Mouse (Mus musculus) testis, postnatal 10 days (tissue): ENCODE data around the gene Dnm3.

ENCODE experiments used
- DNase-seq: peaks from one replicate; pipeline ENCODE4 v3.0.0; 2021; ENCODE audit warnings: low spot score

The Dnm3 gene

GRCm38 (mm10) chr1:161990684-161991578, 486.9 kb downstream of the Dnm3 start:
- DNase-seq: no peak

- DNase-seq: no peak
Observed at GRCm38 (mm10) chr1:161983979-161984566, 493.8 kb downstream of the Dnm3 start.

GRCm38 (mm10) chr1:161983451-161983850, 494.4 kb downstream of the Dnm3 start:
- no peak for DNase-seq

GRCm38 (mm10) chr1:161980626-161981298, 497.1 kb downstream of the Dnm3 start:
- DNase-seq: no peak

- no peak for DNase-seq
Observed at GRCm38 (mm10) chr1:161980046-161980445, 497.8 kb downstream of the Dnm3 start.

- no peak for DNase-seq
Observed at GRCm38 (mm10) chr1:161979536-161979935, 498.3 kb downstream of the Dnm3 start, which contains the start of gene 4930558K02Rik. TSS of gene 4930558K02Rik (minus strand) at chr1:161979636.

- no peak for DNase-seq
Observed at GRCm38 (mm10) chr1:161978173-161978700, 499.6 kb downstream of the Dnm3 start.

GRCm38 (mm10) chr1:161977331-161977730, 500.5 kb downstream of the Dnm3 start:
- no peak for DNase-seq

- peak; percentile 78 for DNase-seq
Observed at GRCm38 (mm10) chr1:161976255-161977182, 501.3 kb downstream of the Dnm3 start.

GRCm38 (mm10) chr1:161972233-161972632, 505.6 kb downstream of the Dnm3 start:
- no peak for DNase-seq

GRCm38 (mm10) chr1:161970874-161971273, 507.0 kb downstream of the Dnm3 start:
- no peak for DNase-seq

- peak; percentile 92 for DNase-seq
Observed at GRCm38 (mm10) chr1:161968589-161969407, 509.0 kb downstream of the Dnm3 start, which contains the start of gene Pigc. TSS of gene Pigc (plus strand) at chr1:161969186.

GRCm38 (mm10) chr1:161967936-161968335, 509.9 kb downstream of the Dnm3 start:
- no peak for DNase-seq

GRCm38 (mm10) chr1:161962465-161963377, 515.1 kb downstream of the Dnm3 start:
- no peak for DNase-seq

GRCm38 (mm10) chr1:161957964-161958950, 519.6 kb downstream of the Dnm3 start:
- no peak for DNase-seq

GRCm38 (mm10) chr1:161955846-161956245, 522.0 kb downstream of the Dnm3 start:
- no peak for DNase-seq

- no peak for DNase-seq
Observed at GRCm38 (mm10) chr1:161952599-161952998, 525.2 kb downstream of the Dnm3 start.
